Mouse (Mus musculus) mouse trophoblast stem cell (cell line): Measurements from ENCODE around the gene Pcyt1b.

ENCODE experiments used
- in situ Hi-C, 2 experiments: fragments of 300-500 bp; cut with MseI, MboI; formaldehyde crosslinking; loops; 2 replicates in 1 of 2; 3 replicates in 1 of 2; pipeline ENCODE4 v1.15.1; 2025

Gene Pcyt1b

DNA sequence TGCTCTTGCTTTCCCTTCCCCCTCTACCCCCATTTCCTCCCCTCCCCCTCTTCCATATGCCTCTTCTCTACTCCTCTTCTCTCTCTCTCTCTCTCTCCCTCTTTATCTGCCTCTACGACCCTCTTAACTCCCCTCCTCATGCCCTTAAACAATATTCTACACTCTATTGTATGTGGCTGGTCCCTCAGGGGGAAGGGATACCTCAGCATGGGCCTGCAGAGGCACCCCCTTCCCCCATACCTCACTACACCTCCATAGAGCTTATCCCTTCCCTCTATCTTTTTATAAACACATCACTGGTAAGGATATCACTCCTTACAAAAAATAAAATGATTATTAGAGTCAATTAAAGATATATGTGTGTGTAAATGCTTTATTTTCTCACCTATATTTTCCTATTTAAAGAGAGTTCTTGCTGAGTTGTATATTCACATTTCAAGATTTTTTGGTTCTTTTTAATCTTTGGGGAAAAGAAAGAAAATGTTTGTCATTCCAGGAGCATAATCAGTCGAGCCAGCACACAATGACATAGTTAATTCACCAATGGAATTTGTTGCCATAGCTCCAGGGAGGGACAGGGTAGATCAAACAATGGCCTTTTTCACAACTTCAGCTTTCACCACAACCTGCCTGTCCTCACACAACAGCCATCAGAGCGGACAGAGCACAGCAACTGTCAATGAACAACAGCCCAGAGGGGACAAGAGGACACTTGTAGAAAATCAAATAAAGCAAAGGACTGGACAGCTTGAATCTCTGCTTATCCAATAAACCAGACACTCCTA is at the start of gene Pcyt1b:
Gene Pcyt1b, plus strand, starts transcription at position 646 of the 785 bp plus-strand sequence.
- in situ Hi-C loops: no loop called here

DNA sequence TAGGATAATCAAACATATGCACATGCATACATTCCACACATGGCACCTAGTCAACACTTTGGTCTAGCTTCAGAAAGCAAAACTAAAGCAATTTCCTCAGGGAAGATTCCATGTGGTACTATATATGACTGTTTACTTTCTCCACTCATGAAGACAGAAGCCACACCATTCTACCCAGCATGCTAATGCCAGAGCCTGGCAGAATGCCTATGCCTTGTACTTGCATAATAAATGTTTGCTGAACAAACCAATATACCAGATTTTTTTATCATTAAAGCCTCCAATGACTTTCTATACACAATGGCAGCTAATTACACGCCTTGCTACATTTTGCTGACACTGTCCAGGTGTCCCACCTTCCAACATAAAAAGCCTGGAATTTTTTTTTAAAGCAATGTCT is 24.4 kb upstream of the Pcyt1b start:
- in situ Hi-C loops: loop anchor here in 1 of 2 experiments (25.0 kb wide), 1 partner anchor 93 kb away; no protein-coding TSS in a partner anchor

DNA sequence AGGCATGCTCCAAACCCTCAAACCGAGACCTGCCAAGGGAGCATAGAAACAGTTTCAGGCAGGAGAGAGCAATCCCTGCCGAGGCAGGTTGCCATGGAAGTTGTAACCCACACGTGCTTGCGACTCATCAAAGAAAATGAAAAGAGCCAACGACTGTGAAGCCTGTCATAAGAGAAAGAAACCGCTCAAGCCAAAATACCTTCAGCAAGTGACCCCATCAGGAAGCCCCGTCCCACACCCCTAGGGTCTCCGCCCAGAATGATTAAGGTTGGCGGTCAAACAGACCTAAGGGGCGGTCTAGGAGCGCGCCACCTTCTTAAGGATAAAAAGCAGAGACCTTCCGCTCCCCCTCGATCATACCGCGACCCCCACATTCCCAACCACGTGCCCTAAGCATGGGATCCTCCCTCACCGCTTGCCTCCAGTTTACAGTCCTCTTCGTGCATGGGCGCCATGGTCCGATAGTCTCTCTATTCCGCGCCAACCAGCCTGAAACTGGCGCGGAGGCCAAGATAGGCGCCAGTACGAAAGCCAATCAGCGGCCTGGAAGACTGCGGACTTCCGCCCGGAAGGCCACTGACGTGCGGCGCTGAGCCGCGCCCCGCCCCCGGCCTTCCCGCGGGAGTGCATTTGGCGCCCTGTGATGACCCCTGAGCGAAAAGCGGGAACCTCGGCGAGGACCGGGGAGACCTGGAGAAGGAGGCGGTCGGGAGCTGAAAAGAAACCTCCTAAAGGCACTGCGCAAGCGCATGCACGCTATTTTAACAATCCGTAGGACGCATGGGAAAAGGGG is 22.8 kb upstream of the Pcyt1b start, which contains the start of gene Pola1:
Gene Pola1, minus strand, starts transcription at position 499 of the 793 bp plus-strand sequence.
- in situ Hi-C loops: loop anchor here in 1 of 2 experiments (25.0 kb wide), 1 partner anchor 95 kb away; no protein-coding TSS in a partner anchor

DNA sequence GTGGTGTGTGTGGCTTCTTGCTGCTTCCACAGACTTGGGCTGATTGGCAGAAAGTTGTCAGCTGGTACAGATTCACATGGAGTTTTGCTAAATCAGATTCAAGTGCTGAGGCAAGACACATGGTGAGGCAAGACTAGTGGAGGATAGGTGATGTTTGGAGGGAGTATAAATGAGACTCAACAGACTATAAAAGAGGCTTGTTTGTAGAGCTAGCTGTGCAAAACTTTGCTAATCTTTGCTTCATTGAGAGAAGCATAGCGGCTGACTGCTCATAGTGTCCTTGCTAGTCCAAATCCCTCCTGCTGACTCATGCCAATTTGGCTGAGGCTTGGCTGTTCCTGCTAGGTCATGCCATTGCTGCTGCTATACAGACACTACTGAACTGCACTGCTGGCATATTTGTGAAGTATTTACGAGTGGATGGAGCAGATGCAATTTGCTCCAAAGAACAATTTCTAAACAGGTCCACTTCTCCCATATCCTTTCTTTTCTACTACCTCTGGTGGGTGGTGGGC is 19.7 kb upstream of the Pcyt1b start:
- in situ Hi-C loops: loop anchor here in 1 of 2 experiments (25.0 kb wide), 1 partner anchor 98 kb away; no protein-coding TSS in a partner anchor

DNA sequence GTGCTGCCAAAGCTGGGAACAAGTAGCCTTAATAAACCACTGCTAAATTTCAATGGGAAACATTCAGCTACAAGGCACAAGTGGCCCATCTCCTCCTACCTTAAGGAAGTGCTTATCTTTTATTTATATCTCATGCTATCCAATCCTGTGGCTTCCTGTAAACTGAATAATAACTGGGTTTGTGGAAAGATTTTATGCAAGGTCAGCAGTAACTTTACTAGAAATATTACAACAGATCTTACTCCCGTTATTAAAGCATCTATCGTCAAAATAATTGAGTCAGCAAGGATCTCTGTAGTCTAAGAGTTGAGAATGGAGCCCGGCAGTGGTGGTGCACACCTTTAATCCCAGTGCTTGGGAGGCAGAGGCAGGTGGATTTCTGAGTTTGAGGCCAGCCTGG is 11.1 kb upstream of the Pcyt1b start:
- in situ Hi-C loops: loop anchor here in 1 of 2 experiments (25.0 kb wide), 1 partner anchor 106 kb away; no protein-coding TSS in a partner anchor

DNA sequence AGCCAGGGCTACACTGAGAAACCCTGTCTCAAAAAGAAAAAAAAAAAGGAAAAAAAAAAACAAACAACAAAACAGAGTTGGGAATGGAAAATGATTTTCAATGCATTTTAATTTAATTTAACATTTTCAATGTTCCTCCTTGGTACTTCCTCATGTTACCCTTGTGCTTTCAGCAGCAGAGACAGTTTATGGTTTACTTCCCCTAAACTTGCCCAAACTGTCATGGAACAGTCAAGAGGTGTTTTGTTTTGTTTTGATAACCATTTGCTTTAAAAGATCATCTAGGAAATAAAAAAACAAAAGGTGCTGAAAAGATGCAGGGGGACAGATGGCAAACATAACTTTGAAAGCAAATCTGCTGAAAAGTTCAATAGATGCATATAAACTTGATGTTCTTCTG is 10.6 kb upstream of the Pcyt1b start:
- in situ Hi-C loops: loop anchor here in 1 of 2 experiments (25.0 kb wide), 1 partner anchor 107 kb away; no protein-coding TSS in a partner anchor

DNA sequence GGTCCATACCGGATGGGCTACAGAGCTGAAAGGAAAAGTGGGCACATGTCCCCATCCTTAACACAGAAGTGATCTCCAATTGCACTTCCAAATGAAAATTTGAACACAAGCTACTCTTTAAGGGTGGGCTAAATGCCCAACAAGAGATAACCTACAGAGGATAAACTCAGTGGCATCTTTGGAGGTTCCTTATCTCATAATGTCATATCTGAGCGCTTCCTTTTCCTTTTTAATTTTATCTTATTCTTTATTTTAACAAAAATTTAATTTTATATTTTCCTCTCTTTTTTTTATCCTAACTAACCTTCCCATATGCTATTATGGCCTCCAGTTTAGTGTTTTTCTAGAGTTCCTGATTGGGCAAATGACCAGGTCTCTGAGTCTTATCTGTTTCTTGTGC is 3.9 kb upstream of the Pcyt1b start:
- in situ Hi-C loops: no loop called here

DNA sequence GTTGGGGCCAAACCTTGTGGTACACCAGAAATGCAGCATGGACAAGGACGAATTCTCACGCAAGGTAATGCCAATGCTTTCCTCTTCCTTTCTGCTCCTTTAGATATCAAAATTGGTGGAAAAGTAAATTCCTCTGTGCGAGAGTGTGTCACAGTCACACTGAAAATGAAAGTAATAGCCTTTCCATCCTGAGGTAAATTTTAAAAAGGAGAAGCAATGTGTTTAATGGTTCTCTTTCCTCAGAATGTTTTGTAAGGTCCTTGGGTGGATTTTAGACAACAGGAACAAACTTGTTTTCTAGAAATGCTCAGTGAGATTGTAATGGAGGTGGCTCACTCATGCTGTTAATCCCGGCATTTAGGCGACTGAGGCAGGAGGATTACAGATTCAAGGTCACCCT is 490 bp downstream of the Pcyt1b start:
- in situ Hi-C loops: no loop called here

DNA sequence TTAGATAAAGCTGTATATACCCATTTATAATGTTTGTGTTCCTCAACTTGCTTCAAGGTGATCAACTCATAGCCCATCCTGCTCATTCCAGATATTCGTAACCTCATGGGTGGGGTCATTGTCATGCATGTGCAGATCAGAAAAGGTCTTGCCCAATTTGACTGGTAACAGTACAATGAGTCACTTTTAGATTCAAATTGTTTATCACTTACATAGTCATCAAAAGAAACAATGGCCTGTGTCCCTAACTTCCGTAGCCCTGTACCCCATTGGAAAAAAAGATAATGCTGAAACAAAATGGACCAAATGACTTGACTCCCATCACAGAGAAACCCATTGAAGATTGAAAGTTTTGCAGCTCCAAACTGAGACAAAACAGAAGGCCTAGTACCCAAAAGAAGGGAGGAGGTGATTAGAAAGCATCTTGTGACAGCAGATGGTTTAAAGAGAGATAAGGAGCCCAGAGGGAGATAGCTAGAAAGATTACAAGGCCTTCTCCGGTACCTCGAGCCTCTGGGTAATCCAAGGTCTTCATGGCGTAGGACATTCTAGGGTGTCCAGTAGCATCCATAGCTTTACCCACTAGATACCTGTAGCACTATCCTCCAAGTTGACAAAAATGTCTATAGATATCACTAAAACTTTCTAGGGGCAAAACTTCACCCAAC is 9.4 kb downstream of the Pcyt1b start:
- in situ Hi-C loops: no loop called here

DNA sequence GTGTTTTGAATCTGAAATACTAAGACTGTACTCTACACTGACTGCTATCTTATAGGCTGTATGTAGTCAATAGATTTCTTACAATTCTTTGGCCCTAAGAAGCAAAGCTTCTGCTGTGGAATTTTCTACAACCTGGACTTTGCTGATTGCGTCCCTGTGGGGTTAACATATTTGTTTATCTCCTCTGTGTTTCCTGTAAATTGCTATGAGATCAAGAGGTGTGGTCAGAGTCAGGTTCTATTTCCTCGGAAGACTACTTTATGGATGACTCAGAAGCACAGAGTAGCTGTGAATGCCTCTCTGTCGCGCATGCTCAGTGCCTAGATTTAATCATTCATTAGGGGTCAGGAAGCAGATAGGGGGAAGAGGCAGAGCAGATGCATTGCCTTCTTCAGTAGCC is 10.1 kb downstream of the Pcyt1b start:
- in situ Hi-C loops: no loop called here

DNA sequence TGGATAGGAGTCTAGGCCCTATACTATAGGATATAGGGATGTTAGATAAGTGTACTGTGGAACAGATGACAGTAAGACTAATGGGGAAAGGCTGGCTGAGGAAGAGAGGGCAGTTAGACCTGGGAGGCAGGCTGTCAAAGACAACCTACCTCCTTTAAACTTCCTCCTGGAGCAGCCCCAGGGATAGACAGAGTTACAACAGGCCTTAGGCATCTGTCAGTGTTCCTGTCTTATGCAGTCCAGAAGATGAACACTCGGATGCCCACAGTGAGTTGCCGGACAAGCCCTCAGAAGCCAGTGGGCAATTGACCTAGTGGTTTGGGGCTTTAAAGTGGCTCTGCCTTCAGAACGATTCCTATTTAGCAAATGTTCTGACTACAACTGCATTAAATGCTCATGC is 19.8 kb downstream of the Pcyt1b start:
- in situ Hi-C loops: no loop called here

DNA sequence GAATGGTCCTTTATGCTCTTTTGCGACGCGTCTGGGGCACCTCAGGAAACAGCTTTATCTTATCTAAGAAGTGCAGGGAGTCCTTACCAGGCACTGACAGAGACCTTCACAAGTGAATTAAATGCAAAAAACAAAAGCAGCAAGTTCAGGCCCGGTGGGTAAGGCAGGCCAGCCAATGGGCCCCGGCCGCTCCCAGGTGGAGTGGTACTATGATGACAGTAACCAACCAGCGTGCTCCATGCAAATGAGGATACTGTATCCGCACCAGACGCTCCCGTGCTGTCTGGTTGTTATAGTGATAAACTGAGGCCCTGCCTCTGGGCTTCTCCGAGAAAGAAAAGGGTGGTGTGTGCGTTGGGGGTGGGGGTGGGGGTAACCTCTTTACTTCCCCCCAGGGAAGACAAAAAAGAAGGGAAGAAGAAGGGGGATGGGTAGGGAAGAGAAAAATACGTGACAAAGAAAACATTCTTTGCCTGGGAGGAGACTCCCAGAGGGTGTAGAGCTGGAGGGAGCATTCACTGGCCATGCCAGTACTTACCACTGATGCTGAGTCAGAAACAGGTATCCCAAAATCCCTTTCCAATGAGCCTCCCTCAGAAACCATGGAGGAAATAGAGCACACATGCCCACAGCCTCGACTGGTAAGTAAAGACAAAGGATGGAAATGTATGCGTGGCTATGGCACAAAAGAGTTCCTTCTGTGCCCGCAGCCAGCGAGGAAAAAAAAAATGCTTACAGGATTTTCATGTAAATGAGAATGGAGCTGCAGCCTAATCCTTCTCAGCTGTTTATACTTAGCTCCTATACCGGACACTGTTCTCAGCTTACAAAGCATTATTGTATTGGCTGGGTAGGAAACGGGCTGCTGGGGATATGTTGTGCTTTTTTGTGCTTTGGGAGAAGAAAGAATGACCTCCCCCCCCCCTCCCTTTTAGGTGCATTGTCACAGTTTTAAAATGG is 20.5 kb downstream of the Pcyt1b start:
- in situ Hi-C loops: no loop called here

DNA sequence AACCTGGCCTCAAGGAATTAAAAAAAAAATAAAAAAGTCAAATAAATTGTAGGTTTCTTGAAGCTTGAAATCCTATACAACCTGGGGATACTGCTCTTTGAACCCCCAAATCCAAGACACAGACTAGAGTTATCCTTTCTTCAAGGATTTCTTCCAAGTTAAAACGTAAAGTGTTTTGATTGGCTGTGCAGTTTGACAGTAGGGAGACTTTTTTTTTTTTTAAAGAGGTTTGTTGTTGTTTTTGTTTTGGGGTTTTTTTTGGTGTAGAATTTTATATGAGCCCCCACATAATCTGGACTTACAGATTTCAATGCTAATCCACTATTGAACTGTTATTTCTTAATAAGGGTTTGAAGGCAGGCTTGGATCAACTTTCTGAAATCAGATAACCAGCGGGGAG is 21.6 kb downstream of the Pcyt1b start:
- in situ Hi-C loops: no loop called here

DNA sequence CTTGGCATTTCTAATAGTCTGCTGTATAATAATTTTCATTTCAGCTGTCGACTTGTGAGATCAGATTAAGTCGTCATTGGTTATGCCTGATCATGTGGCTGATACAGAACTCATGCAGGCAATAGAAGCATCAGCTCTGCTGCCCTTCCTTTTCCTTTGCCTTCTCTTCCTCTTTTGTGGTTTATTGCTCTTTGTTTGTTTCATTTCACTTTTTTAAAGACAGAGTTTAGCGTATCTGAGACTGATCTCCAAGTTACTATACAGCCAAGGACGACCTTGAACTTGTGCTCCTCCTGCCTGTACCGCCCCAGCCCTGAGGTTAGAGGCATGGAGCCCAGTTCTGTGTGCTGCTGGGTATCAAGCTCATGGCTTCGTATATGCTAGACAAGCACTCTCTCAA is 34.6 kb downstream of the Pcyt1b start:
- in situ Hi-C loops: no loop called here

DNA sequence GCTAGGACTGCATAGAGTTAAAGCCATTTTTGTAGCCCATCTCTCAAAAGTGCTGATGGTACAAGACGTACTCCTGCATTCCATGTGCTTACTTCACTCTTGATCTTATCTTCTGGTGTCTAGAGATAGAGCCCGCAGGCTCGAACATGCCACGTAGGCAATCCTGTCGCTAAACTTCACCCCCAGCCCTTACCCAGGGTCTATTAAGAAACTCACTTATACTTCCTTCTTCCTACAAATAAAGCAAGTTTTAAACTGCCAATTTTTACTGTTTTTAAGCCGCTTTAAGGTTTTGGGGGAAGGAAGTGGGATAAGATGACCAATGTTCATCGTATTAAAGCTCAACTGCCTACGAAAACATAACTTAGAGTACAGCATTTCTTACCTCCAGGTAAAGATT is 36.0 kb downstream of the Pcyt1b start:
- in situ Hi-C loops: no loop called here

DNA sequence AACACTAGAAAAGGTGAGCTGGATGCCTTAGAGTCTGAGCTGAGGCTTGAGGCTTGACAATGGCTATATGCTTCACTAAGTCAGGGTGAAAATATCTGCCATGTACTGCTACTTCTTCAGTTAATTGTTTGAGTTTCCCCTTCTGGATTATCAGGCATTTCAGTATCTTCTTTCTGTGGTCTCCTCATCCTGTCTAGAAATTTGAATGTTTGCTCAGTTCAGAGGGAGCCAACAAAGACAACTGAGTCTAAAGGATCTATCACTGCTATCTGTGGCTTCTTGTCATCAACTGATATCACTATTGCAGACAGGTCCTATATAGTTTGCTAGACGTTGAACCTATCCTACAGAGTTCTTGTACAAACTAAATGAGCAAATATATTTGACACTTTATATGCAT is 42.9 kb downstream of the Pcyt1b start:
- in situ Hi-C loops: no loop called here

DNA sequence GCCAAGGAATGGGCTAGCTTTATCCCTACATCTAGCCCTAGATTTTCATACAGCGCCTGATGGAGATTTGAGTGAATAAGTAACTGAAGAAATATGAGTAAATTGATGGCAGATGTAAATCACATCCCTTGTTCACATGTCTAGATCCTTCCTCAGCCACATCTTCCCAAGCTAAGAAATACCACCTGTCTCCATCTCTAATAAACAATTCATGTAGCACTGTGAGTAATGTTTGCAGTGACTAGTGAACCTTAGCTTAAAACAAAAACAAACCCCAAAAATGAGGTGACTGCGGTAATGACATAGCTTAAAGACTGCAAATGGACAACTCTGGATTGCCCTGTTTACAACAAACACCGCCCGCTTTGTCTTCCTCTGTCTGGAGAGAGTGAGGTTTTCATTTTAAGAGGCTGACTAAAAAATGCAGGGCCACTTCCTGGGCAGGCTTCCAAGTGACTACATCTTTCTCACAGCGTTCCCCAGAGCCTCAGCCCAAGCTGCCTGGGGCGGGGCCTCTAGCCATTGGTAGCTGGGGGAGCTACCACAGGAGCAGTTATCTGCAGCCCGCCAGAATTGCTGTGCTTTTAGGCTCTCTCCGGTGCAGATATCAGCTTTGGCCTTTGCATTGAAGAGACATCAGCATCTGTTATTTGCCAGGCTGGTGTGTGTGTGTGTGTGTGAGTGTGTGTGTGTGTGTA is 46.0 kb downstream of the Pcyt1b start:
- in situ Hi-C loops: no loop called here

DNA sequence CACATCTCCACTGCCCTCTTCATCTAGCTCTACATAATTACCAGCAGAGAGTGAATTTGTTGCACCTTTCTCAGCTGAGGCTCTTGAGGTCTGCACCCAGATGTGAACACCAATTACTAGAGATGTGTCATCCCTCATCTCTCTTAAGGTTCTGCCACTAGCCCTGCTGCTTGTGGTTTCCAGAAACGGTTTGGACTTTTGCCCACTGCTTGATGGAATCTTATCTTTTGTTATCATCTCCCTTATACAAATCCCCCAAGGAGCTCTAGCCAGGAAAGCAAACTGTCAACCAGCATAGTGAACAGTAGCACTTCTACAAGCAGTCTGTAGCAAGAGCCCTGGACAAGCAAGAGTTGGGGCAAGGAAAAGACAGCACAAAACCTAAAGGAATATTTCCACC is 57.9 kb downstream of the Pcyt1b start:
- in situ Hi-C loops: no loop called here

DNA sequence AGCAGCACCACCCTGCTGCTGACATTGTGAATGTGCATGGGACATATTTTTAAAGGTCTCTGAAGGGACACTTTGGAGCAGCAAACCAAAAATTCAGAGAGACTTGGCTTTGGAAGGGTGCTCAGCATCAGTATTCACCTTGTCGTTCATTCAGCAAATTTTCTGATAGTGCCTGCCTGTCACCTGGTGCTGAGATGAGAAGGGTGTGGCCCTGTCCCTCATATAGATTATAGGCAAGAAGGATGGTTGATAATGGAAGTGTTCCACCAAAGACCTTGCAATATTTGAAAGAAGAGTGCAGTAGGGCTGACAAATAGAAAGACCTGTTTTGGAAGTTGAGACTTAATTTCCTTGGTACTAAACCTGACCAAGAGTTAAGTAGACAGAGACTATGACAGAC is 74.9 kb downstream of the Pcyt1b start:
- in situ Hi-C loops: no loop called here

DNA sequence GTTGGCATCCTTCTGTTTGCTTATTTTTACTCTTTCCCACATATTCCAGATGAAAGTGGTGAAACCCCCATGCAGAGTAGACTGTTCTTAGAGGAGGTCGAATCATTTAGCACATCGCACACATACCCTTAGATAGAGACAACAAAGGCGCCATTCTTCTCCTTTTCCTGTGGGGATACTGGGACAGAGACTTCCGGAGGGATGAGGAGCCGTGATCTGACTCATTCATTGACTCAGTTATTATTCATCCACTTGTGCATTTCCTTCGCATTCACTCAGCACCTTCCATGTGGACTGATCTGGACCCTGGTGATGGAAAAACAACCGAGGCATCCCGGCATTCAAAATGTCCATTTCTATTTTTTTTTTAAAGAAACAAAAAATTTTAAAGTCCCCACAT is 76.2 kb downstream of the Pcyt1b start:
- in situ Hi-C loops: no loop called here
